Mouse (Mus musculus) thymus, postnatal 10 days (tissue): ENCODE measurements around the gene Klk1.
A peak's percentile ranks its signal among the peaks of the same experiment; 100 is the strongest.
"Not testable (repeated sequence)": the region's sequence is repeated elsewhere in the genome, so short reads cannot be mapped to it uniquely, and the experiment has no call there.

ENCODE experiments used
- DNase-seq, 2 experiments: peaks; one replicate each; pipeline ENCODE4 v3.0.0; 2021; ENCODE audit warnings: low spot score in 2 of 2

The Klk1 gene

DNA sequence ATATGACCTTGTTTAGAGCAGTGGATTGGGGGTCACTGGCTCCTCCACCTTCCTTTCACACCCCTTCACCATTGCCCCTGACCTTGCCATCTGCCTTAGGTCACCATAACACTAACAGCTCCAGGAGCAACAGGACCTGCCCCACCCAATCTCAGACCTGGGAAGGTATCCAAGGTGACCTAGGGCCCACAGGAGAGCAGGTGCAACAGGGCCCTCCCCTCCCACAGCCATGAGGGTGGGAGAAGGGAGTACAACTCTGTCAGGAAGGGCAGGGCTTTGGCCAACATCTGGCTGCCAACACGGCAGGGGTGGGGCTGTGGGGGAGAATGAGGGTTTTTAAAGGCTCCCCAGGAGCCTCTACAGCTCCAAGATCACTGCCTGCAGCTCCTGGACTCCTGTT is at the start of gene Klk1:
Klk1 (plus strand) TSS at position 285 of the 400 bp plus-strand sequence.
- no peak for DNase-seq

DNA sequence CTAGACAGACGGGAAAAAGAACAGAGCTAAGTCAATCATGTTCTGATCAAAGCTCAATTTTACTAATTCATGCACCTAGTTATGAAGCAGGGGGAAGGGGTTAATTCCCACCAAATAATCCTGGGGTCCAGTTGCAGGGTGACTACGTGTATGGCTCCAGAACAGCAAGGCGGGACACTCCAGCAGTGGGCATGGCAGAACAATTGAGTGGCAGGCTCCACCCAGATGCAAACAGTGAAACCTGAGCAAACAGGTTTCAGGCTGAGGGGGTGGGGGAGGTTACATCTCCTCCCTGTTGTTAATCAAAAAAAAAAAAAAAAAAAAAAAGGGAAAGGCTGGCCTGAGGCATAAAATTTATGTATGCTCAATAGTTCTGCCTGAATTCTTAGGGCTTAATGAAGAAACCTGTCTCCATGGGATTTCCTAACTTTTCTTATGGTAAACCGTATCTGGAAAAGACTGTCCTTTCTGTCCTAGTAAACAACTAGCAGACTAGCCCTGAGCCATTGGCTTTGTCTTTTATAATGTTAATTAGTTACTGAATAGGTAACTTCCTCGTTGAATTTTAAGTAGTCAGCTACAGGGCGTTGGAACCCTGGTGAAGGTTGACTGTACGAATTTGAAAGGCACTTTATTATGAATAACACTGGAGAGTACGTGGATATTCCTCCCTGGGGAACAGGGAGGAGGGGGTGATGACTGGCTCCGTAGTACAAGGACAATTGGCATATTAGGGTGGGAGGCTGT is 45.7 kb upstream of the Klk1 start:
- DNase-seq, result no peak

DNA sequence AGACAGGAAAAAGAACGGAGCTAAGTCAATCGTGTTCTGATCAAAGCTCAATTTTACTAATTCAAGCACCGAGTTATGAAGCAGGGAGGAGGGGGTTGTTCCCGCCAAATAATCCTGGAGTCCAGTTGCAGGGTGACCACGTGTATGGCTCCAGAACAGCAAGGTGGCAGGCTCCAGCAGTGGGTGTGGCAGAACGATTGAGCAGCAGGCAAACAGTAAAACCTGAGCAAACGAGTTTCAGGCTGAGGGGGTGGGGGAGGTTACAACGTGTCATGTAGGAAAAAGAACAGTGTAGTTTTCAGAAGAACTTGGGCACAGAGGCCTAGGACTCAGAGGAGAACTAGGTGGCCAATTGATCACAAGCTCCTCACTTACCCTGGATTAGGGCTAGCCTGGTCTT is 38.6 kb upstream of the Klk1 start:
- not testable (repeated sequence) for DNase-seq

DNA sequence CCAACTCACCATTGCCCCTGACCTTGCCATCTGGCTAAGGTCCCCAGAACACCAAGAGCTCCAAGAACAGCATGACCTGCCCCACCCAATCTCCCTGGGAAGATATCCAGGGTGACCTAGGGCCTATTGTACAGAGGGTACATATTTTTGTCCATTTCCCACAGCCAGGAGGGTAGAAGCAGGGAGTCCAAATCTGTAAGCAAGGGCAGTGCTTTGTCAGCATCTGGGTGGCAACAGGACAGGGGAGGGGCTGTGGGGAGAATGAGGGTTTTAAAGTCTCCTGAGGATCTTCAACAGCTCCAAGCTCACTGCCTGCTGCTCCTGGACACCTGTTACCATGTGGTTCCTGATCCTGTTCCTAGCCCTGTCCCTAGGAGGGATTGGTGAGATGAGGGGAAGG is 37.2 kb upstream of the Klk1 start, which contains the start of gene Klk1b24:
Klk1b24 (plus strand) TSS at position 301 of the 400 bp plus-strand sequence.
- DNase-seq, result not testable (repeated sequence)

DNA sequence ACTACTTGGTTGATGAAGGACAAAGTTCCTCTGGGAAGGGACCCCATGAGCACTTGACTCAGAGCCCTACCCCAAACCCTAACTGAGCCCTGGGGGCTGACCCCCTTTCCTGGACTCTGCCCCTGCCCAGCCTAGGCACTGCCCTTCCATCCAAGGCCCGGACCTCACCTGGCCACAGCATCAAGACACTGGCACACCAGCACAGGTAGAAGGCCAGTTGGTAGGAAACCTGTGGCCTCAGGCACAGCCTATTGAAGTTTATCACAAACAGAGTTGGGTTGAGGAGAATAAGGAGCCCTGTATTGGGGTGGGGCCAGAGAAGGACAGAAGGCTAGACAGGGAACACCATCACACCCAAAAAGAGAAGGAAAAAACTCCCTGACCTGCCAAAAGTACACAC is 31.7 kb upstream of the Klk1 start:
- DNase-seq, result not testable (repeated sequence)

DNA sequence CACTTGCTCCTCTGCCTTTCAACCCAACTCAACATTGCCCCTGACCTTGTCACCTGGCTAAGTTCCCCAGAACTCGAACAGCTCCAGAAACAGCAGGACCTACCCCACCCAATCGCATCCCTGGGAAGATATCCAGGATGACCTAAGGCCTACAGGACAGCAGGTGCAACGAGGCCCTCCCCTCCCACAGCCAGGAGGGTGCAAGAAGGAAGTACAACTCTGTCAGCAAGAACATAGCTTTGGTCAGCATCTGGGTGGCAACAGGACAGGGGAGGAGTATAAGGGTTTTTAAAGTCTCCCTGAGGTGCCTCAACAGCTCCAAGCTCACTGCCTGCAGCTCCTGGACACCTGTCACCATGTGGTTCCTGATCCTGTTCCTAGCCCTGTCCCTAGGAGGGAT is 27.3 kb upstream of the Klk1 start, which contains the start of gene Klk1b3:
Klk1b3 (plus strand) TSS at position 301 of the 400 bp plus-strand sequence.
- DNase-seq, result no peak

DNA sequence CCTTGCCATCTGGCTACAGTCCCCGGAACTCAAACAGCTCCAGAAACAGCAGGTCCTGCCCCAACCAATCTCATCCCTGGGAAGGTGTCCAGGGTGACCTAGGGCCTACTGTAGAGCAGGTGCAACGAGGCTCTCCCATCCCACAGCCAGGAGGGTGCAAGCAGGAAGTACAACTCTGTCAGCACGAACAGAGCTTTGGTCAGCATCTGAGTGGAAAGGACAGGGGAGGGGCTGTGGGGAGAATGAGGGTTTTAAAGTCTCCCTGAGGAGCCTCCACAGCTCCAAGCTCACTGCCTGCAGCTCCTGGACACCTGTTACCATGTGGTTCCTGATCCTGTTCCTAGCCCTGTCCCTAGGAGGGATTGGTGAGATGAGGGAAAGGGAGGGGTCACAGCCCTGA is 18.0 kb upstream of the Klk1 start, which contains the start of gene Klk1b4:
Klk1b4 (plus strand) TSS at position 301 of the 400 bp plus-strand sequence.
- DNase-seq, result not testable (repeated sequence)

DNA sequence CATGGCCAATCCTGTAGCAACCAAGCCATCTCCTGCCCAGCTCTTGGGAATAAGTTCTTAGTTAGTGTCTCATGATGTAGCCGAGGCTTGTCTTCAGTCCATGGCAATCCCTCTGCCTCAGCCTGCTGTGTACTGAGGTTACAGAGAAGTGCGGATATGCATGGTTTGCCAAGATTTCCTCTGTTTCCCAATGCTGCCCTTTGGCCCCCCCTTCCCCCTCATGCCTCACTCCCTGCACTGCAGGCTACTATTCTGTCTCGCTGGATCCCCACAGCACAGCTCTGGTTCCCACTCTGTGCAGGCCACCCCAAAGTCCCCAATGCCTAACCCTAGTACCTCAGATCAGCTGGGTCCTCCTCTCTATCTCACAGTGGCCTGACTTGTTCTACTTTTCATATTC is 16.9 kb upstream of the Klk1 start:
- no peak for DNase-seq

DNA sequence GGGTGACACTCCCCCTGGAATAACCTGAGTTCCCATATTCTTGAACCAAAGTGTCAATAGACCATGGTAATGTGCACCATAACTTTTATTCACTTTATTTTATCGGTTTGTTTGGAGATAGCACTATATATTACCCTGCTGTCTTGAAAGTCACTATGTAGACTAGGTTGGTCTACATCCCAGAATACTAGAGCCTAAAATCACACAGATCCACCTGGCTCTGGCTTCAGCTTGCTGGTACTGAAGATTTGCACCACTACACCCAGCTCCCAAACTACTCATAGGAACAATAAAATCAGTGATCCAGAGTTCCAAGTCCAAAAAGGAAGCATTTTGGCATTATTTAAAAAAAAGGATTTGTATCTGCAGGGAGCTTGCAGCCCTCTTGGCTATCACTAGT is 9.5 kb upstream of the Klk1 start, which contains the start of gene Klk1b5:
Klk1b5 (plus strand) TSS at position 301 of the 400 bp plus-strand sequence.
- no peak for DNase-seq

DNA sequence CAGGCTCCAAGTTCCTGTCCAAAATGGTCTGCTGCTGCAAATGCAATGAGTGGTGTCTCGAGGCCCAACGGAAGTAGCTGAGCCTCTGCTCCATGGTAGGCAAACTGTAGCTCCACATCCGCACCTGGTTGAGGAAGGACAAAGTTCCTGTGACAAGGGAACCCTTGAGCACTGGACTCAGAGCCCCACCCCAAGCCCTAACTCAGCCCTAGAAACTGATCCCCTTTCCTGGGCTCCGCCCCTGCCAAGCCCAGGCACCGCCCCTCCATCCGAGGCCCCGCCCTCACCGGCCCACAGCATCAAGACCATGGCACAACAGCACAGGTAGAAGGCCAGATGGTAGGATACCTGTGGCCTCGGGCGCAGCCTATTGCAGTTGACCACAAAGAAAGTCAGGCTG is 3.6 kb upstream of the Klk1 start:
- not testable (repeated sequence) for DNase-seq

DNA sequence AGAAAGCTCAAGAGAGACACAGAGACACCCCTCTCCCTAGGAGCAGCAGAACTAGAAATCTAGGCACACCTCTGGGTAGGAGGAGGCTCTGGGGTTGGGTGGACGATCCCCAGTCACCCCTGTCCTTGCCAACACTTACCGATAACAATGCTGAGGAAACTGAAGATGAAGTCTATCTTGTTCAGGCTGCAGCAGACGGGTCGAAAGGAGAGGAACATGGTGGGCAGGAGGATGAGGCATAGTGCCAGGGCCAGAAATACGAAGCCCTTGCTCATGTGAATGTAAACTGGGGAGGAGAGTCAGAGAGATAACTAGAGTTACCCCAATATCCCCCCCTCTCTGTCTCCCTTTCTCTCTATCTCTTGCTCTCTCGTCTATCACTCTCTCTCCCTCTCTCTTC is 2.8 kb upstream of the Klk1 start:
- DNase-seq, result not testable (repeated sequence)

DNA sequence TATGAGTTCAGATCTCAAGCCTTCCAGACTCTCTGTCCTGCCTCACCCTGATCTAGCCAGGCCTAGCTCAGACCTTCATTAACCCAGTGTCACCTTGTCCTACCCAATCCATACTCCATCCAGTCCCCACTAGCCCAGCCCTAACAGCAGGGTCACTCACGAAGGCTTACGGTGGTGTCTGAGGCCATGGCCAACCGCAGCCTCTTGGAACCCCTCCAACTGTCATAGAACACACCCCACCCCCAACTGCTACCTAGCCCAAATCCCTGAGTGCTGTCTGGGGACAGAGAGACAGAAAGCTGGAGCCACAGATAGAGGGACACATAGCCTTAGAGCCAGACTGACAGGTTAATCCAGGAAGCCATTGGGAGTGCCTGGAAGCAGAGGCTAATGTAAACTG is 10.7 kb downstream of the Klk1 start, which contains the start of gene Gm36864:
Gm36864 (plus strand) TSS at position 269 of the 400 bp plus-strand sequence.
- DNase-seq, result no peak

DNA sequence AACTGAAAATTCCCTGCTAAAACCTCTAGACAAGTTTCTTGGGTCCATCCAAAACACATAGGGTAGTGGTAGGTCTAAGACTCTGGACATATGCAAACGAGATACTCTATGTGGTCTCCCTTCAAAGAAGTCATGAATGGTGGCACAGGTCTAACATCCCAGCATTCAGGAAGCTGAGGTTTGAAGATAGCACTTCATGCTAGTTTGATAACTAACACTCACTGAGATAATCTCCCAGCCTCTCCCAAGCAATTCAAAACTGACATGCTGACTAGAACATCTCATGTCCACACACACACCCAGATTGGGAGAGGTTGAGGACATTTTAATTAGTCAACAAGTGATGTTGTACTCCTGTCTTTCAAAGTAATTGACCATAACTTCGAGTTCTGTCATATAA is 14.8 kb downstream of the Klk1 start:
- no peak for DNase-seq

DNA sequence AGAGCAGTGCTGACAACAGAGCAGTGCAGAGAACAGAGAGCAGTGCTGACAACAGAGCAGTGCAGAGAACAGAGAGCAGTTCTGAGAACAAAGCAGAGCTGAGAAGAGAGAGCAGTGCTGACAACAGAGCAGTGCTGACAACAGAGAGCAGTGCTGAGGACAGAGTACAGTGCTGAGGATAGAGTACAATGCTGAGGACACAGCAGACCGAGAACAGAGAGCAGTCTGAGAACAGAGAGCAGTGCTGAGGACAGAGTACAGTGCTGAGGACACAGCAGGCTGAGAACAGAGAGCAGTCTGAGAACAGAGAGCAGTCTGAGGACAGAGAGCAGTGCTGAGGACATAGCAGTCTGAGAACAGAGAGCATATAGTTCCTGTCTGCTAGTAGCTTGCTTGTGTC is 15.6 kb downstream of the Klk1 start:
- DNase-seq, result no peak

DNA sequence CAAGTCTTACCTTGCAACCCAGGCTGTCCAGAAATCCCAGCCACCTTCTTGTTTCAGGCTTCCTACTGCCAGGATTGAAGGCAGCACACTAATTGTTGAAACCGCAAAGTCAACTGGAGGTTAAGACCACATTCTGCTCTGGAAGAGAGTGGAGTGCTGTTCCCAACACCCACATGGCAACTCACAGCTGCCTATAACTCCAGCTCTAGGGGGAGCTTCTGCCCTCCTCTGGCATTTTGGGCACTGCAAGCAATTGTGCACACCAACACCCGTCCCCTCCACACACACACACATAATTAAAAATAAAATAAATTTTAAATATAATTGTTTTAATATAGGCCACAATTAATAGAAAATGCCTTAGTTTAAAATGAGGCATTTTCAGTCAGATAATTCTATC is 16.0 kb downstream of the Klk1 start:
- no peak for DNase-seq

DNA sequence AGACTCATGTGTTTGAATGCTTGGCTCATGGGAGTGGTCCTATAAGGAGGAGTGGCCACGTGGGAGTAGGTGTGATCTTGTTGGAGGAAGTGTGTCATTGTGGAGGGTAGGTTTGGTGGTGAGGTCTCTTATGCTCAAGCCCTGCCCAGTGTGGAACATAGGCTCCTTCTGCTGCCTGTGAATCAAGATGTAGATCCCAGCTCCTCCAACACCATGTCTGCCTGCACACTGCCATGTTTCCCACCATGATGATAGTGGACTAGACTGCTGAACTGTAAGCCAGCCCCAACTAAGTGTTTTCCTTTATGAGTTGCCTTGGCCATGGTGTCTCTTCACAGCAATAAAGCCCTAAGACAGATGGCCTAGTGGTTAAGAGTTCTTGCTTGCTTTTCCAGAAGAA is 18.9 kb downstream of the Klk1 start:
- no peak for DNase-seq

DNA sequence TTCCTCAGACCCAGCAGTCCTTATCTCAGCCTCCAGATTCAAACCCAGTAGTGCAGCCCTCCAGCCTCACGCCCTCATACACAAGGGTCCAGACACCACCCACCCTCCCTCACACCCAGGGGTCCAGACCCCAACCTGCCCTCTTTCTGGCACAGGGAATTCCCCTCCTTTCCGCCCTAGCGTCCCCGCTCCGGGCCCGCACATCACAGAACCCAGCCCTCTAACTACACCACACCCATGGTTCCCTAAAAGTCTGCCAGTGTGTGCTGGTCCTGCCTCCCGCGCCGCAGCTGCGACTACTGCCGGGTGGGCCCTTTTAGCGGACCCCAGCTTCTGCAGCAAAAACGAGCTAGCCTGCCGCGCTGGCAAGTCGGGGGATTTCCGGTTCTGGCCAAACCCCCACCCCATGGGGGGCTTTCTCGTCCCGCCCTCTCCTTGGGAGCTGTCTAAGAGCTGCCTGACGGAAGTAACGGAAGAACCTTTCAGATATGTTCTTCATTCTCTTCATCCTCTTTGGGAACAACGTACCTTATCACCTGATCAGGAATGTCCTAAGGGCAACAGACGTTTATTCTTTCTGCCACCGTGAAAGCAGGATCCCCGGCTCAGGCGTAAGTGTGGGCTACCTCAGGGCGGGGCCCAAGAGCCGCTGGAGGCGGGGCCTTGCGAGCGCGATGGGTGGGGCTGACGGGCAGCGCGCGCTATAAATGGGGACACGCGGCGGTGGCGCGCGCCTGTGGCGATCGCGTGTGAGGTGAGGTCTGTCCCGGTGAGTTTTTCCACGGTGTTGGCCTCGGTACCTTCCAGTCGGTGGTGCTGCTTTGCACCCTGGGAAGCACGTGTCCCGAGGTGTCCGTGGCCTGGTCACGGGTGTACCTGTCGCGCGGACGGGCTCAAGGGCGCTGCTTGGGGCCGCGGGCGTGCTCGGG is 21.2 kb downstream of the Klk1 start, which contains the start of the genes 1700028J19Rik and 2410002F23Rik:
1700028J19Rik (minus strand) TSS at position 641 of the 929 bp plus-strand sequence.
2410002F23Rik (plus strand) TSS at position 668 of the 929 bp plus-strand sequence.
- DNase-seq, result peak; percentile 89 to 93

DNA sequence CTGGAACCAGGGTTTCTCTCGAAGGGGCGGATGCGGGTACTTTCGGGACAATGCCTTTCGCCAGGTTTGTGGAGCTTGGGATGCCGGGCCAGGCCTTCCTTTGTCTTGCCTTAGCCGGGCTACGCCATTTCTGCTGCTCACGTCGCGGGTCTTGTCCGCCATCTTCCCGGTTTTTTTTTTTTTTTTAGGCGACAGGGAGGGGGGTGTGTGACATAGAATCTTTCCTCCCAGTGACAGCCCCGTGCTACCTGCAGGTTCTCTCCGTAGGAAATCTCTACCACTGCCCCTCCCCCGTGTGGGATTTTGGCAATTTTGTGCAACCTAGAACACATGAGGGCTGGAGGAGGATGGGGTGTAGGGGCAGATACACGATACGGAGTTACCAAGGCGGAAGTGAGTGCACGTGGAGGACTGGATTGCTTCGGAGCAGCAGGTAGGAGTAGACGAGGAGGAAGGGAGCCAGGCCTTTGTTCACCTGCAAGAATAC is 21.9 kb downstream of the Klk1 start:
- peak; percentile 33 to 61 for DNase-seq

DNA sequence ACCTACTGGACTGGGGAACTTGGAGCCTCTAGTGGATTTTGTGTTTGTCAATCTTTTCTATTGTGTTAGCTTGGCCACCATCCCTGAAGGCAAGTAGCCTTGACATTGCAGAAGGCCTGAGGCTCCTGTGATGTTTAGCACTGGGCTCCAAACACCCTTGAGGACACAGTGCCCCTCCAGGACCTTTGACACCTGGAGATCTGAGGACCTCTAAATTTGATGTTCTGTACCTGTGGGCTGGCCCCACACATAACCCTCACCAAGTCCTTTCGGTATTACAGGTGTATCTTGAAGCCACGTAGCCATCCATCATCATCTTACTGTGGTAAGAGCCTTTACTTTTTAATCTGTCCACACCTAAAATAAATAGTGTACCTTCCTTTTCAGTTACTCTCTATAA is 22.8 kb downstream of the Klk1 start:
- DNase-seq, result no peak

DNA sequence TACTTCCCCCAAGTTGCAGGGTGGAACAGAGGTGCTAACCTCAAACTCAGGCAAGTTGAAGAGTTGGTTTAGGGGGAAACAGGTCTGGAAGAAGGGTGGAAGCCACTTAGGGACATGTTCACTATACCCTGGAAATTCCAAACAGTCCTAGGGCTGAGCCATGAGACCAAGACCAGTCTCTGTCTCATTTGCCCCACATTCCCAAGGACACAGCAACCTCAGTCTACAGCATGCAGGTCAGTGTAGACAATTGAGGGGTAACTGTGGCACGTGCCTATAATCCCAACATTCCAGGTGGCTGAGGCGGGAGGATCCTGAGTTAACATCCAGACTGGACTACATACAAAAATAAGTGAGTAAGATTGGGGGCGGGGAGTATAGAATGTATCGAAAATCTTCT is 24.1 kb downstream of the Klk1 start:
- no peak for DNase-seq

DNA sequence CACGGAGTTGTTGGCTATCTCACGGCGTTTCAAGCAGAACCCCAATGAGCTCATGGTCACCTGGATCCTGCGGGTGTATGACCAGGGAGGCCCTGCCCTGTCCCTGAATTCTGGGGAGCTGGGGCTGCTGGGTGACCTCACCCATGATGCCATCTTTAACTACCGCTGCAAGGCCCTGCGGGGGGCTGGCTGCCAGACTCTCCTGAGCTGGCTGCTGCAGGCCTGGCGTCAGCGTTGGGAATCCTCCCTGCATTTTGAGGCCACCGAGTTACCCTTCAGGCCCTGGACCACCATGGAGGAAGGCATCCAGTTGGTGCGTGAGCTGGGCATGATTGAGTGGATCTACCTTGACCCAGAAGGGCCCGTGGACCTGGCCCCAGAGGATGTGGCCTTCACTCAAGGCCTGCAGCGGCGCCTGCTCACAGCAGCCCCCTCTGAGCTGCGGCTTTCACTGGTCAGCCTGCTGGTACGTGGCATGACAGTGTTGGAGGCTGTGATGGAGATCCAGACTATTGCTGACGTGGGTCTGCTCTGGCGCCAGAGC is 25.6 kb downstream of the Klk1 start:
- not testable (repeated sequence) for DNase-seq
